Mouse (Mus musculus): ENCODE measurements at regions not wholly inside any gene's neighbourhood (a gene's known extent, or its start where the extent isn't known, plus 50 kb on each side); places are given as distances from the start of the nearest gene placed in this dataset.

DNA sequence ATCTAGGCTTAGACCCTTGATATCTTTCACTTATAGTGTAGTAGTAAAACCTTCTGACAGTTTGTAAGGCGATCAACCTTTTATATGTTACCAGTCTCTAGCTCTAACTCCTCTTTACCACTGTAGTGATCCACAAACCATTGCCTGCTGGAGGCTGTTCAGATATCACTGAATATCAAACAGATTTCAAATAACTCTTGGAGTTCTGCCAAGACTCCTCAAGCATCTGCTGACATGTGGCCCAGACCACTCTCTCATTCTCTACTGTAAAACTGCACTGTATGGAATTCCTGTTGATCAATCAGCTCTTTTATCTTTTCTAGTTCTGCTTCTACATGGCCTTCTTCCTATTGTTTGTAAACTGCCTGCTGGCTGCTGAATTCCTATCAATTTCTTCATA is 389.2 kb downstream of the Lrfn5 start:
- 67% methylated on average over 1 of the region's 1 CpGs for WGBS
- ATAC-seq (replicated peaks) = no peak; the same call in 1 of the 2 replicates

DNA sequence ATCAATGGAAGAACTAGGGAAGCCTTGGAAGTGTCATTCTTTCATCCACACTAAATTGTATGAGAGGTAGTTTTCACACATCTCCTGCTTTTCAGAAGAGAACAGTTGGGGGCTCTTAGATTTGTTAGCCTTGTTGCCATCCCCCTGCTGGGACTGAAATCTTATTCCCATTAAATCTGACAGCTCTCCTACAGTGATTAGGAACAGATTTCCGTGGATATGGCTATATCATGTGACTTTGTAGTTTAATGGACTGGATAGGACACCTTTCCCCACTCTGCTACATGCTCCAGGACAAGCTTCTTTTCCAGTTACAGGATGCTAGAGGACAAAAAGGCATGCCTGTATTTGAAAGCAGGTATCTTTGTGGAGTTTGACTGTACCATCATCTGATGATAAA is 400.4 kb downstream of the Lrfn5 start:
- H3K9me3 ChIP-seq = no peaks in the 10 kb centered on the region
- H3K4me3 ChIP-seq = no peak overlapping the region
- no peak overlapping the region for H3K9ac ChIP-seq (replicated peaks)
- H3K4me2 ChIP-seq (replicated peaks) = no peak overlapping the region
- ATAC-seq (replicated peaks) = peak; percentile 58; the same call in 1 of the 2 replicates
- no peak overlapping the region for H3K27ac ChIP-seq (replicated peaks)
- H3K27me3 ChIP-seq = no peaks in the 10 kb centered on the region
- WGBS = 0% methylated on average over 1 of the region's 1 CpGs
- no peaks in the 10 kb centered on the region for H3K36me3 ChIP-seq
- H3K4me1 ChIP-seq = no peaks in the 10 kb centered on the region

More for the DNA sequence above, 389.2 kb downstream of the Lrfn5 start:
- Histone ChIP-seq H3K4me2 (replicated peaks) (no peak overlapping the region), H3K27me3 (no peaks in the 10 kb centered on the region), H3K4me1 (no peaks in the 10 kb centered on the region), H3K4me3 (no peak overlapping the region), H3K9me3 (no peaks in the 10 kb centered on the region), H3K9ac (replicated peaks) (no peak overlapping the region), H3K36me3 (no peaks in the 10 kb centered on the region), H3K27ac (replicated peaks) (no peak overlapping the region)

DNA sequence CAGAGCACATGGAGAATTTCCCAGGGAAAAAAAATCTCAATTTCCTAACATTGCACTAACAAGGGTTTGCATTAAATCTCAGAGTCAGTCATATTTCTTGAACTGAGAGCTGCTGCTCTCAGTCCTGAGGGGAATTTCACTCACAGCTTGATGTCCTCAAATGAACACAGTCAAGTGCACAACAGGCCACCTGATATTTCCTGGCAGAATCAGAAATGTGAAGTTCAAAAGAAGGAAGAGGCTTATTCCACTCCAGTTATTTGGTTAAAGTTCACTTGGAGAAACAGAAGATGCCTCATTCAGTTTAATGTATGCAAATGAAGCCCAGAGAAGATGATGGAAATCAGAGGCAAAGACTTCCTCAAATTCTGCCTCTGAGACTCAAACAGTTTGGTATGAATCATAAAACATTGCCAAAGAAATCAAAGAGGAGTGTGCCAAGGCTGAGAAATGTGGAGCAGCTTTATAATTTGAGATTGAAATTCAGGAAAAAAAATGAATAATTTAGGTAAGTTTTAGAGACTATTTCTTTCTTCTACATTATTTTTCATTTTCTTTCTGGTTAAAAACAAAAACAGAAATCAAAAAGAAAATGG is 402.4 kb downstream of the Lrfn5 start:
- Histone ChIP-seq H3K27ac (replicated peaks) (no peak overlapping the region), H3K36me3 (no peaks in the 10 kb centered on the region), H3K9me3 (no peaks in the 10 kb centered on the region), H3K4me3 (no peak overlapping the region), H3K4me1 (no peaks in the 10 kb centered on the region), H3K4me2 (replicated peaks) (no peak overlapping the region), H3K9ac (replicated peaks) (no peak overlapping the region), H3K27me3 (no peaks in the 10 kb centered on the region)
- peak; percentile 51; the same call in 1 of the 2 replicates for ATAC-seq (replicated peaks)

Measured in forebrain, embryonic 15.5 days (tissue).